Mouse (Mus musculus) MEL-GATA-1-ER (cell line): ENCODE results near the gene Btbd35f29.
"Not testable (repeated sequence)": the region's sequence is repeated elsewhere in the genome, so short reads cannot be mapped to it uniquely, and the experiment has no call there.

Source experiments
- DNase-seq: peaks from one replicate; pipeline ENCODE4 v3.0.0-alpha.2; 2012; ENCODE audit warnings: low read depth; ENCODE audit errors: extremely low read depth

The Btbd35f29 gene

GRCm38 (mm10) chrX:31117374-31117773 lies at the start of gene Btbd35f29:
Gene Btbd35f29 (plus strand): TSS chrX:31117674.
- not testable (repeated sequence) for DNase-seq

GRCm38 (mm10) chrX:31141416-31141815 lies 23.9 kb downstream of the Btbd35f29 start:
- not testable (repeated sequence) for DNase-seq

GRCm38 (mm10) chrX:31145144-31145543 lies 27.7 kb downstream of the Btbd35f29 start:
- DNase-seq: not testable (repeated sequence)

GRCm38 (mm10) chrX:31145835-31146234 lies 28.4 kb downstream of the Btbd35f29 start:
- DNase-seq: not testable (repeated sequence)

- not testable (repeated sequence) for DNase-seq
Measured at GRCm38 (mm10) chrX:31158534-31159085, 41.1 kb downstream of the Btbd35f29 start.

- DNase-seq: not testable (repeated sequence)
Measured at GRCm38 (mm10) chrX:31159450-31160322, 42.2 kb downstream of the Btbd35f29 start.

GRCm38 (mm10) chrX:31160554-31160953 lies 43.1 kb downstream of the Btbd35f29 start:
- not testable (repeated sequence) for DNase-seq

GRCm38 (mm10) chrX:31162638-31163037 lies 45.2 kb downstream of the Btbd35f29 start:
- not testable (repeated sequence) for DNase-seq

GRCm38 (mm10) chrX:31165193-31165592 lies 47.7 kb downstream of the Btbd35f29 start:
- DNase-seq: not testable (repeated sequence)
